Mouse (Mus musculus) lung, adult 18-20 months (tissue): ENCODE data around the gene Pde4b.
"Not testable (repeated sequence)": the region's sequence is repeated elsewhere in the genome, so short reads cannot be mapped to it uniquely, and the experiment has no call there.

Experiments used
- DNase-seq, 2 experiments: peaks; one replicate each; pipeline ENCODE4 v3.0.0; 2022; ENCODE audit warnings: mixed read lengths in 2 of 2

The Pde4b gene

DNA sequence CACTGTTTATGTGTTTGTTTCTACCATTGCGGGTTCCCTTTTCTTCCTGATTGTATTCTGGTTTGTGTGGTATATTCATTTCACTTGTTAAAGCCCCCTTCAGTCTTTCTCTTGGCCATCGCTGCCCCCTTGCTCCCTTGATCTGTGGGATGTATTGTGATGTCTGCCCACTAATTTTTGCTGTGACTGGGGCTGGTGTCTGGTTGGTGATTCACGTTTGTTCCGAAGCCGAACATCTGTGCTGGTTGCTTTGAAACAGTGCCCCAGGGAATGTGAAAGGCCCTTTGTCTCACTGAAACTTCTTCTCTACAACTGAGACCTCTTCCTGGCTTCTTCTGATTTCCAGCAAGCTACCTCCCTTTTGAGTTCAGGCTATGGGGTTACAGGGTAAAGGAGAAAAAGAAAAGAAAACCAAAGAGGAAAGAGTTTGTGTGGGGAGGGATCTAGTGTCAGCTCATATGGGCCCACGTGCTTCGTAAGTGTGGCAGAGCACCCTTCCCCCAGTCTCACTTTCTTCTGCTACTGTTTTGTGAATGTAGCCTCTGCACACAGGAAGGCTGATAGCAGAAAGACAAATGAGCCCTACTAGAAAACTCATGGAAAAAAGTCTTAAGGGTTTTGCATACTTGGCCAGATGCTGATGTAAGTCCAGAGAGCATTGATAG, 396.1 kb downstream of the Pde4b start:
- no peak for DNase-seq

DNA sequence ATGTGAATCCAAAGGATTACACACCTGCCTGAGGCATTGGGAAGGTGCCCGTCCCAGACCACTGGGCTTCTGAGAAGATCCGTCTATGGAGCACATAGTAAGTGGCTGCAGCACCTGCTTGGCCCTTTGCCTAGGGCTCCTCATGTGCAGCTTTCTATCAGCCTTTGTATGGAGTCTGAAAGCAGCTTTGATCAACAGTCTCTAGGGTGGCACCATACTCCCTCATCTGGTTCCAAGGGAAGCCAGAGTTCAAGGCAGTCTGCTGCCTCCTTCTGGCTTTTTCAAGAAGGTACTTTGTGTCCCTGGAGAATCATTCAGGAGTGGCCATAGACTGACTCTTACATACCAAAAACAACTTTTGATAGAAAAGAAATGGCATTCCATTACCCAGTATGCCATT, 397.4 kb downstream of the Pde4b start:
- DNase-seq, result no peak

DNA sequence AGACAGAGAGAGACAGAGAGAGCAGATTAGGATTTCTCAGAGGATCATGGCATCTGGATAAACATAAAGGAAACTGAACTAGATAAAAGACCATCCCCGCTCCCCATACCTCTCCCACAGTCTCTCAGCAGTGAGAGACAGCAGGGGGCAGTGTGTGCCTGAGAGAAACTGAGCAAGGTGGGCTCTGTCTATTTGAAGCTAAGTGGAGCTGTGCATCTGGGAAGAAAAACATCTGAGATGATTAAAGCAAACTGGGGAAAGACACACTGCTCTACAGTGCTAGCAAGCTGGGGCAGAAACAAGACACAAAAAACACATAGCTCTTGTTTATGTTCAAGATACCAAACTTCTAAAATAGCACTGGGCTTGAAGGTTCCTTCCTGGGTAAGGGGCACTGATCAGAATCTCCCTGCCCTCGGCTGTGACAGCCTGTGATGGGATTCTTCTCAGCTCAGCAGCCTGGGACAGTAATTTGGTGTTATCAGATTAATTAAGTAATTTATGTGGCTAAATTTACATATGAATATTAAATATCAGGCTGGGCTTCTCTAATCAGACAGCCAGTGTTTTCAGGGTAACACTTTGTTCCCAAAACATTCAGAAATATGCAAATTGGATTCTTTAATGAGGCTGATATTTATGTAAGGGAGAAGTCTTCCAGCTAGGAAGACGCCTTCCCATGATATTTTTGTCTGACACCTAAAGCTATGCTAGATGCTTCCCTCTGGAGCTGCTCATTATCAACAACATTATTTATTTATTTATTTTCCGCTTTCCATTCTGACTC, 399.0 kb downstream of the Pde4b start:
- DNase-seq, result no peak

DNA sequence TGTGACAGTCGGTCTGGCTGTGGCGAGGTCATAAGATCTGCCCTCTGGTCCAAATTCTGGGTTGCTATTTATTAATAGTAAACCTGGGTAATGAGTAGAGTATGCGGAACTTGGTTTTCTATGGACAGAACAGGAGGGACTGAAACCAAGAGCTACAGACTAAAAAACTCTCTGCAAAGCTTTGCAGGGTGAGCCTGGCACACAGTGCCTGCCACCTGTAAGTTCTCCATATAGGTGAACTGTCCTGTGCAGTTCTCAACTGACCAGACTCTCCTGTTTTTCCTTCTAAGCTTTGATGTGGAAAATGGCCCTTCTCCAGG, 399.5 kb downstream of the Pde4b start:
- no peak for DNase-seq

DNA sequence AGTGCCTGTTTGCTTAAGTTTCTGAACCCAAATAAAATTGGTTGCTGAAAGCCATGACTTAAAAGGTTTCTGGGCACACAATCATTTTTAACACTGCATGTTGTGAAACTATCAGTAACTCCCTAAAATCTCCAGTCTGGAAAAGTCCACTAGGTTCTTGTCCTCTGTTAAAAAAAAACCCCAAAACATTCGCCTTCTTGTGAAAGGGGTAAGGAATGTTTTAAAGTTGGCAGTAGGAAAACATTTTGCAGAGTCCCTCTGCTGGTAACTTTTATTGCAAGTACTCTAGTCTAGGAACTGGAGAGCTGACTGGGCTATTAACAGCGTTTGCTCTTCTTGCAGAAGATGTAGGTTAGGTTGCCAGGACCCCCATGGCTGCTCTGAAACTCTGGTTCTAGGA, 400.7 kb downstream of the Pde4b start:
- no peak for DNase-seq

DNA sequence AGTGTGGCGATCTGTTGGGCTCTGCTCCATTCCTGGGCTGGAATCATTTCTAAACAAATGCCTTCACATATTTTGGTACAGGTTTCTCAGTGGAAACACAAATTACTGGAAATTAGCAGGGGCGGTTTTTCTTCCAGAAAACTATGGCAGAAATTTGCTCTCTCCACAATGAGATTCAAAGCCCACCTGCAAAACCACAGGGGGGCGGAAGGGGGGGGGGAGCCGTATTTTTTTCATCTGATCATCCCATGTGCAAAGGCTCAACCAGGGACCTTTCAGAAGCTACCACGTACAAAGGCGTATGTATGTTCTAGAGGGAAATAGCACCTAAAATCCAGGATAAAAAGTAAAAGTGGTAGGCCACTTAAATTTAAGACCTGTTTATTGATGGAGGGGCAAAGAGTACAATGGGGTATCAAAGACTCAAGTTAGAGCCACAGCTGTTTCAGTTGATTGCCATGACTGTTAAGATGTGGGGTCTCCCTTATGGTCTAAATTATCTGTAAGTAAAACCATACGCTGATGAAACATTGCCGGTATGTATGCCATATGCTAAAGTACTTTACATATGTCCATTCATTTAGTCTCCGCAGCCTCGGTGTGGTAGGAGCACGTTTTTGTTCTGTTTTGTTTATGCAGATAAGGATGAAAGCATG, 404.3 kb downstream of the Pde4b start:
- DNase-seq, result no peak

DNA sequence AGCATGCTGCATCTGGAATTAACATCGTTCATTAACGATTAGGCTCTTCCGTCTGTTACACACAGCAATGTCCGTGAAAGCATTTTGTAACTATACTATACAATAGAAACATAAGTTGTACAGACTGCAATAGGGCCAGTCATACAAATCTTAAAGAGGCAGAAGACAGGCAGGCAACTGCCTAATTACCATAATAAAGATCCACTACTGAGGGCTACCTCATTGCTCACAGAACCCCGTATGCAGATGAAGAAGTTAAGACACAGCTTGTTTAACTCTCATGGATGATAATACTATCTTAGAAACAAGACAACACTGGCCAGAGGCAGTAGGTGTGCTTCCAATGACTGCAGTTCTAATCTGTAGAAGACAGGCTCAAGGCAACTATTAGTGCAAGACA, 405.6 kb downstream of the Pde4b start:
- DNase-seq, result no peak

DNA sequence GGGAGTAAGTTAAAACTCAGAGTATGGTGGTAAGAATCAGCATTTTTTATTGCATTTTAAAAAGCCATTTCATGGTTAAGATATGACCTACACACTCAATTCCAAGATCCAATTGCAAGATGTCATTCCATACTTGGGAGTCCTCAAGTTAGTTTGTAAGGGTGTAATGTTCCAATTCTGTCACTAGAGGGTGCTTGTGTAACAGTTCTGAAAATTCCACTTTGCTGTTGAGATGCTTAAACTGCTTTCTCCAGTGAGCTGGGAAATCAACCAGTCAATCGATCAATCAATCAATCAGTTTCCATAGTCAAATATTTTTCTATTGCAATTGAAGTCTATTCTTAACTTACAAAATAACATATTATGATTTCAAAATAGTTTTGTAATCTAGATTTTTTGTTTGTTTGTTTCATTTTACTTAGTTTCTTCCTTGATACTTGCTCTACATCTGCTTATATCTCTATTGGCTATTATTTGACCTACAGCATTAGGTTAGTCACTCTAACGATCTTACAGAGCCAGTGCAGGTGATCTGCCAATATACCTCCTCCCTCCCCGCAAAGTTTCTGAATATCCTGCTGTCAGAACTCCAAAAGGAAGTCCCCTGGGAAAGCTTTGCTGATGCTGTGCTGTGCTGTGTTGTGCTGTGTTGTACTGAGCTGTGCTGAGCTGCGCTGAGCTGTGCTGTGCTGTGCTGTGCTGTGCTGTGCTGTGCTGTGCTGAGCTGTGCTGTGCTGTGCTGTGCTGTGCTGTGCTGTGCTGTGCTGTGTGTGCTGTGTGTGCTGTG, 406.2 kb downstream of the Pde4b start:
- no peak for DNase-seq

DNA sequence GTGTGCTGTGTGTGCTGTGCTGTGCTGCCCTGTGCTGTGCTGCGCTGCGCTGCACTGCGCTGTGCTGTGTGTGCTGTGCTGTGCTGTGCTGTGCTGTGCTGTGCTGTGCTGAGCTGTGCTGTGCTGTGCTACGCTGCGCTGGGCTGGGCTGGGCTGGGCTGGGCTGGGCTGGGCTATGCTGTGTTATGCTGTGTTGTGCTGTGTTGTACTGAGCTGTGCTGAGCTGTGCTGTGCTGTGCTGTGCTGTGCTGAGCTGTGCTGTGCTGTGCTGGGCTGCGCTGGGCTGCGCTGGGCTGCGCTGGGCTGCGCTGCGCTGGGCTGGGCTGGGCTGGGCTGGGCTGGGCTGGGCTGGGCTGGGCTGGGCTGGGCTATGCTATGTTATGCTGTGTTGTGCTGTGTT, 406.9 kb downstream of the Pde4b start:
- not testable (repeated sequence) for DNase-seq

DNA sequence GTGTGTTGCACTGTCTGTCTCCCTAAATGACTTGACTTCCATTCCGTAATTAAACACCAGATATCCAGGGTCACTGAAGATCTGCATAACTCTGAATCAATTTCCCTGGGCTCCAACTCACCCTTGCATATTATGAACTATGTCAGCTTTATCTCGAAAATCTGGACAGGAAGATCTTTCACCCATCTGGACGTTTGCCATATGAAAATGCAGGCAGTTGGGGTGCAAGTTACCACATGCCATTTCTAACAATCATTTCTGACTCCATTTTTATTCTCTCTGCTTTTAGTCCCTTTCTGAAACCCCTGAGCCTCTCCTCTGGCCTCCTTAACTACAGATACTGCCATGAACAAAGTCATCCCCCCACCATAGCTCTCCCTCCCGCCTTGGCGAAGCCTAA, 407.7 kb downstream of the Pde4b start:
- no peak for DNase-seq

DNA sequence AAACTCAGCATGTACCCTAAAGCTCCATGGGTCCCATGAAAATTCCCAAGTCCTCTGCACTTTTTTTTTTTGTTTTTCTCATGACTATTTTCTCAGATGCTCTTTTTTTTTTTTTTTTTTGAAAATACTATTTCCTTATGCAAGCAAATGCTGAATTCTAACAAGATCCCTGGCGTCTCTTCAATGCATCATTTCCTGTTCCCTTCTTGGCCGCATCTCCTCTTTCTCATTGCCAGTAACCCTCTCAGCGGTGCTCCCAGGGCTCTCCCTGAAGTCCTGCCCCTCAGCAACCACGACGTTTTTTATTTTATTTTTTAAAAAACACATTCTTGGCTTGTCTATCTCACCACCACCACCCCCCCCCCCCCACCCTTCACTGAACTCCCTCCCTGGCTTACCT, 408.1 kb downstream of the Pde4b start:
- no peak for DNase-seq

DNA sequence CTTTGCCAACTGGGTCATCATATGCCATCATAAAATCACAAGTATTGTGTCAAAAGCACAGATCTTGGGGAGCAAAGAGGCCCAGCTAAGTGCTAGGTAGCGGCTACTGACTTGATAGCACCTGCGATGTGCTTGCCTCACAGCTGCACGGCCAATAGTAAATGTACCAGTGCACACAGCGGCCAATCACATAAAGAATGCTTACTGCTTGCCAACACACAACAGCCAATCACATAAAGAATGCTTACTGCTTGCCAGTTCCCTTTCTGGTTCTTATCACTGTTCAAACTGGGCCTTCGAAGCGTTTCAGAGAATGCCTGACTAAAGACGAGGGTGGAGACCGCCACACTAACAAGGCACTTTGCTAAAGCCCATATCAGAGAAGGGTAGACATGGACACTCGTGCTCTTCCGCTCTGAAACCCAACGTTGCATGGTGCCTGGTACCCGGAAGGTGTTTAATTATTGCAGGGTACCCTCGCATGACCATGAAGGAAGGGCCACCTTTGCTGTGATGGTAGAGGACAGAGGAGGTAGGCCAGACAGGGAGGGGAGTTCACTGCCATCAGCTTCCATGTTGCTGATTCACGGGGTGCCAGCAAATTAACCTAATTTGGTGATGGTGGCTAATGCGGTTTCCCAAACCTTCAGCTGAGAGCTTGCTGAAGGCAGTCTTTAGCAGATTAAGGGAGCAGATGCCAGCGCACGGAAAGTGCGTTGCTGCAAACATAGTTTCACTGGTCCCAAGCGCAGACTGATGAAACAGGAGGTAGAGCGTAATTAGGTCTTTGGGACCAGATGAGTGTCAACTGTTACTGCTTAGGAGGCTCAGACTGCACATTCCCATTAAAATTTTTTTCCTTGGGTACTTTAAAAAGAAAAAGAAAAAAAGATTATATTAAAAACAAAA, 409.2 kb downstream of the Pde4b start:
- DNase-seq, result no peak

DNA sequence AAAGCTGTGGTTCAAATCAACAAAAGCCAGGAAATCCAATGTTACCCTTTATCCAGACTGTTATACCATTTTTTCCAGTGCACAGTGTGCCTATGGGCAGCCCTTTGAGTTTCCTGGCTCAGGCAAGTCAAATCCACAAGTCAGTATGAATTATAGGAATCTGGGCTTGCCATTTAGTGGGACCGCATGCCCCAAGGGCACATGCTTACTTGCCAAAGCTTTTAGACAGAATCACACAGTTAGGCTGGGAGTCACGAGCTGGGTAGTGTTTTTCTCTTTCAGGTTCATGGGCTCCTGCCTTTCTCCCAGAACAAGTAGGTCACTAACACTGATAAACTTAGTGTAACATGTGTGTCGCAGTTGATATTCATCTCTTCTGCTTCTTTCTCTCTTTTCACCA, 409.9 kb downstream of the Pde4b start:
- DNase-seq, result no peak

DNA sequence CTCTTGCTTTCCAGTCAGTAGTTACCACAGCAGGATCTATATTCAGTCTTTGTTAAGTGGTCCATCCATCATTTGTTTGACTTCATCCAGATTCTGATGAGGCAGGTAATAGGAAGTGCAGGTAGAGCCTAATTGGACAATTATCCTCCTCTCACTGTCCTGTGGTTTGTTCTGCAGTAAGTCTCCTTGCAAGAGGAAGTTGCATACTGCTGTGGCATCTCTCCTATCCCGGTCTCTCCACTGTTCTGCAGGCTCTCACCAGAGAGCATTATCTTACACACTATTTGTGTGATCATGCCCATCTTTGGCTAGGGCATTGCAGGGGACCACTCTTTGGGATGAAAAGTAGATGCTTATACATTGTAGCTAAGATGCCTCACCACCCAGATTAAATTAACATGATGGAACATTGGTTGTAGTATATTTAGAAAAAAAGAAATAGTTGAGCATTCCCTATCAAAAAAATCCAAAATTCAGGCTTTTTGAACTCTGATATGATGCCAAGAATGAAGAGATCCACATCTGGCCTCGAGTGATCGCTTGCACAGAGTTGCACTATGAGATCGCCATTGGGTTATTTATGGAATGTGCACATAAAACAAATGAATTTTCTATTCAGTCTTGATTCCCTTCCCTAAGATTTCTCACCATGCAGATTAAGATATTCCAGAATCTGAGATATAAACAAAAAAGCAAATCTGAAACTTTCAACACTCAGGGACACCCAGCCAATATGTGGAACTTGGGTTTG, 411.0 kb downstream of the Pde4b start:
- DNase-seq, result no peak

DNA sequence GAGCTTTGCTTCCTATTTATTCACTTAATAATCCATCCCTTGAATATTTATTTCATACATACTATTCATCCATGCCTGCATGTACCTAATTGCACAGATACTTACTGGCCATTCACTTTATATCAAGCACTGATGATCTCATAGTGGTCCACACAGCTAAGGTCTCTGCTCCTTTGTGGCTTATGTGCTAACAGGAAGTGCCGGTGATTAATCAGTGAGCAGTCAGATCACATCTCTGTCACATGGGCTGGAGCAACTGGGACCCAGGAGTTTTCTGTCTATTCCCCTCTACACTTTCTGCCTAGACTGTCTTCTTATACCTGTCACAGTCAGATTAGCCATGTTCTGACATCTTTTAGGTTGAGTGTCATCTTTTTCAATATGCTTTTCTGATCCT, 411.6 kb downstream of the Pde4b start:
- no peak for DNase-seq

DNA sequence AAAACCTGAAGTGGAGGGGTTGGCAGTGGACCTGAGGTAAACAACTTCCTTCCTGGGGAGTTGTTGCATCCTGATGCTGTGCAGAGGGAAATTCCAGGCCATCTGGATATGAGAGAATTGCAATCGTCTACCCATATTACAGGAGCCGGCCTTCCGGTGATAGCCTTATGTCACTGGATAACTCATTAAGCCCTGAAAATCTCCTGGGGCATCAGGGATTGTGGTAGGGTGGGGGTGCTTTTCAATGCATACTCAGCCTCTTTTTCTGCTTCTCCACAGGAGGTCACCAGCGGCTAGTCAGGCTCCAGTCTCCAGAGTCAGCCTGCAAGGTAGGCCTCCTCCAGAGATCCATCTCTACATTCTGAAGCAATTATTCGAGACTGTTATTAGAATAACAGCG, 418.4 kb downstream of the Pde4b start:
- no peak for DNase-seq

DNA sequence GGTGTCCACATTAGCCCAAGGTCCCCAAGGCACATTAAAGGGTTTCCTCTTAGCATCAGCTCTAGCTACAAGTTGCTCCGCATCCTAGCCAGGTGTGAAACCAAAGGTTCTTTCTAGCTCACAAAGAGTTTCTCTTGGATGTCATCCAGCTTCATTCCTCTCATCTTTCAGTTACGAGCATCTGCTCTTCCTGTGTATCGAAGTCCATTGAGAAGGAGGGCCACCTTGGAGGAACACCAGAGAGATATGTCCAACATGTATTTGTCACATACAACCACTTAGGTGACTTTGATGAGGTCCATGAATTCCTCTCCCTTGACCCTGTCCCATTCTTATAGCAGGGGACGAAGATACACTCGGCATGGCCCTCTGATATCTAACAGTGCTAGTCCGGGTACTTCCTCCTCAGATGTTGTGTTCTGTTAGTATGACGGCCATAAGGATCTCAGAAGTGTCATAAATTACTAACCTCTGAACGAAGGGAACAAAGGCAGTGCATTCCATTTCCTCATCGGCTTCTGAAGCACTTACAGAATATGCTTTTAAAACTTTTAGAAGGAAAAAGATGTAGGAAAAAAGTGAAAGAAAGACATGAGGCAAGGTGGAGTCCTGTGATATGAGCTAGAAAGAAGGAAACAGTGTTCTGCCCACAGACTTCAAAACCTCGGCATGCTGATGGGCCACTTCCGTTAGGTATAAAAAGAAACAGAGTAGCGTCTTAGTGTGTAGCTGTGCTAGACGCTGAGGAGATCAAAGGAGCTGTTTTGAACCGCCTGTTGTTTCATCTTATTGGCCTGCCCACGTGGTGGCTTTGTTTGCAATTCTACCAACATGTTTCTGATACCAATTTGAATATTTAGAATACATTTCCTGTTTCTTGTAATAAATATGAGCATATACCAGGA, 419.3 kb downstream of the Pde4b start:
- no peak for DNase-seq

DNA sequence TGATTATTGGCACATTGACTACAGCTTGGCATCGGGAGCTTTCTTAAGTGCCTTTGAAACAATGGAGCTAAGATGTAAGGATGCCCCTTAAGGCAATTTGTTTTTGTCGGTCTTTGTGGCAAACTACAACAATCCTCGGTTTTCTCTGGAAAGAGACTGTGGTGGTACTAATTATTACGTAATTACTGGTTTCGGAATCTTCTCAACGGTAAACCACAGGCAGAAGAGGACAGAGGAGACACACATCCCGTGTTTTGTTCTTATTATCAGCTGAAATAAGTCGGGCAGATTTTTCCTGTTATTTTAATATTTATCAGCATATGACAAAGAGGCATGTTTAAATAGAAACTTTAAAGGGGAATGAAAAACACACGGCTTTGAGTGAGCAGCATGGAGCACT, 420.0 kb downstream of the Pde4b start:
- no peak for DNase-seq

DNA sequence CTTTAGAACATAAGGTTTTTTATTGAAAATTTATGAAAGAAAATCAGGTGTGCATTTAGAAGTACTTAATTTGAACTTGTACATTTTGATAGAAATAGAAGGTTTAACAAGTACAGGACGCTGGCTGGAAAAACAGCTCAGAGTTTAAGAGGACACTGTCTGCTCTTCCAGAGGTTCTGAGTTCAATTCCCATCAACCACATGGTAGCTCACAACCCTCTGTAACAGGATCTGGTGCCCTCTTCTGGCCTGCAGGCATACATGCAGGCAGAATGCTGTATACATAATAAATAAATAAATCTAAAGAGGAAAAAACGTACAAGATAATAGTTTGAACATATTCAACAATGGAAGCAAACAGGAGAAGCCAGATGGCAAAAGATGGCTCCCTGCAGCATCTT, 420.4 kb downstream of the Pde4b start:
- no peak for DNase-seq

DNA sequence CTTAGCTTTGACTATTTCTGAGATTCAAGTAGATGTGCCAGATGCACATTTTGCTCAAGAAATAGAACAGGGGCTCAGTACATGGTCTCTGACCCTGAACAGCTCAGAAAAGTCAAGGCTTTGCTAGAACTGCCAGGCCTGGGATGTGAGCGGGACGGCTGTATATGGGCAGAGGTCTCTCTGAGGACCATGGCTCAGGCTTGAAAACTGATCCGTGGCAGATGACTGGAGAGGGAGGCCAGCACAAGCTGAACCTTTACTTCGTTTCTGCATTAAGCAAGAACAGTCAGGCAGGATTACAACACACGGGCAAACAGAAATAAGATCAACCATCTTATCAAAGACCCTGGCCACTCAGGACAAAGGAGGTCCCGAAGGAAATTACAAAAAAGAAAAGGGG, 422.7 kb downstream of the Pde4b start:
- DNase-seq, result no peak
